In genomic region chr7:16357602-16358001, GRCm38 (mm10) we compare ENCODE assay signal across 18 mouse cellular contexts.
"Had no signal": no experiment of that assay in that cellular context is flagged by ENCODE, and none has a peak within 500 bp of the region (broad histone marks: within the 10 kb centered on the region; RNA-seq: fewer than 3 reads in every experiment).

No protein-coding gene starts in this region.

- H3K9ac ChIP-seq: liver, embryonic 13.5 days; liver, embryonic 15.5 days; liver, postnatal 0 days; lung, embryonic 15.5 days; midbrain, embryonic 13.5 days; midbrain, embryonic 15.5 days; neural tube, embryonic 13.5 days; neural tube, embryonic 15.5 days had no signal

- H3K27me3 ChIP-seq: liver, embryonic 13.5 days; liver, embryonic 15.5 days; lung, embryonic 15.5 days; megakaryocyte, embryonic 14.5 days; midbrain, embryonic 13.5 days; midbrain, embryonic 15.5 days; neural tube, embryonic 13.5 days; neural tube, embryonic 15.5 days had no signal

- H3K9me3 ChIP-seq: liver, embryonic 13.5 days; liver, embryonic 15.5 days; lung, embryonic 15.5 days; megakaryocyte, embryonic 14.5 days; midbrain, embryonic 13.5 days; midbrain, embryonic 15.5 days; neural tube, embryonic 13.5 days; neural tube, embryonic 15.5 days had no signal

- DNase-seq: liver, embryonic 13.5 days; liver, postnatal 0 days; lung, adult 2 months; lung, postnatal 14 days; right cerebral cortex, postnatal 14 days; thymus, adult 18-20 months; thymus, postnatal 14 days; thymus, postnatal 36 days had no signal

- ATAC-seq: liver, postnatal 0 days; midbrain, embryonic 13.5 days; midbrain, embryonic 15.5 days had no signal

- H3K4me1 ChIP-seq: liver, embryonic 13.5 days; liver, embryonic 15.5 days; lung, embryonic 15.5 days; midbrain, embryonic 13.5 days; midbrain, embryonic 15.5 days; neural tube, embryonic 15.5 days had no signal

- H3K27ac ChIP-seq: liver, embryonic 13.5 days; liver, embryonic 15.5 days; lung, embryonic 15.5 days; macrophage; midbrain, embryonic 13.5 days; midbrain, embryonic 15.5 days; neural tube, embryonic 13.5 days; neural tube, embryonic 15.5 days had no signal

- H3K4me2 ChIP-seq: liver, embryonic 11.5 days; liver, embryonic 13.5 days; liver, embryonic 15.5 days; lung, embryonic 15.5 days; midbrain, embryonic 11.5 days; midbrain, embryonic 13.5 days; midbrain, embryonic 15.5 days; neural tube, embryonic 13.5 days; neural tube, embryonic 15.5 days had no signal

- H3K4me3 ChIP-seq: liver, embryonic 13.5 days; liver, embryonic 15.5 days; lung, embryonic 15.5 days; megakaryocyte, embryonic 14.5 days; midbrain, embryonic 13.5 days; midbrain, embryonic 15.5 days; neural tube, embryonic 13.5 days; neural tube, embryonic 15.5 days had no signal
